Mouse (Mus musculus) stomach, postnatal 0 days (tissue): Measurements from ENCODE around the gene Sf3b2.

Experiments
- CTCF ChIP-seq: IDR thresholded peaks from 2 replicates; pipeline ENCODE4 v1.5.1; 2016; ENCODE audit warnings: antibody characterized with exemption, low read depth, mild to moderate bottlenecking, moderate library complexity
- EP300 ChIP-seq: optimal IDR thresholded peaks from 2 replicates; pipeline ENCODE3; 2016; ENCODE audit warnings: antibody characterized with exemption

- TF ChIP-seq CTCF: no peak
- no peak for TF ChIP-seq EP300
These were observed 40.2 kb upstream of the Sf3b2 start, which contains the start of gene Catsper1 for GRCm38 (mm10) chr19:5335441-5335840.
